Mouse (Mus musculus): ENCODE data around the gene Fam151b. TPM values are rescaled to one million over a fixed set of nuclear protein-coding genes. Genes with fewer than 3 reads are reported as not detected.

The Fam151b gene
- polyA plus RNA-seq, 1 experiment from 2014 or later = 0.14 TPM

Other genes with a start within 250 kb of the Fam151b start
- gene Gm20379, start 178.0 kb downstream of the Fam151b start, polyA plus RNA-seq (2014; fragmentation: Nextera tagmentation; extraction: Ambion mirVana) = 0.49 and 1.1 TPM in 2 replicates
- gene Dhfr, start 129.3 kb downstream of the Fam151b start, polyA plus RNA-seq (2014; fragmentation: Nextera tagmentation; extraction: Ambion mirVana) = 20.2 and 20.7 TPM in 2 replicates
- gene Msh3, start 129.0 kb downstream of the Fam151b start, polyA plus RNA-seq (2014; fragmentation: Nextera tagmentation; extraction: Ambion mirVana) = 36.1 and 38.7 TPM in 2 replicates
- gene Ankrd34b, start 58.1 kb downstream of the Fam151b start, polyA plus RNA-seq (2014; fragmentation: Nextera tagmentation; extraction: Ambion mirVana) = 0.13 and 0.22 TPM in 2 replicates
- gene Zfyve16, start 46.9 kb upstream of the Fam151b start, polyA plus RNA-seq (2014; fragmentation: Nextera tagmentation; extraction: Ambion mirVana) = 10.6 and 15.5 TPM in 2 replicates
- not detected in 2 replicates for gene Spz1, start 92.2 kb upstream of the Fam151b start, polyA plus RNA-seq (2014; fragmentation: Nextera tagmentation; extraction: Ambion mirVana)
- 10.4 and 13.8 TPM in 2 replicates for gene Serinc5, start 127.1 kb upstream of the Fam151b start, polyA plus RNA-seq (2014; fragmentation: Nextera tagmentation; extraction: Ambion mirVana)